Mouse (Mus musculus): Measurements from ENCODE around the gene Mrps33. TPM values are rescaled to one million over a fixed set of nuclear protein-coding genes. Genes with fewer than 3 reads are reported as not detected.

The Mrps33 gene
- 10 to 100 TPM; 81.4 to 95.0 TPM for total RNA-seq (2021)

DNA sequence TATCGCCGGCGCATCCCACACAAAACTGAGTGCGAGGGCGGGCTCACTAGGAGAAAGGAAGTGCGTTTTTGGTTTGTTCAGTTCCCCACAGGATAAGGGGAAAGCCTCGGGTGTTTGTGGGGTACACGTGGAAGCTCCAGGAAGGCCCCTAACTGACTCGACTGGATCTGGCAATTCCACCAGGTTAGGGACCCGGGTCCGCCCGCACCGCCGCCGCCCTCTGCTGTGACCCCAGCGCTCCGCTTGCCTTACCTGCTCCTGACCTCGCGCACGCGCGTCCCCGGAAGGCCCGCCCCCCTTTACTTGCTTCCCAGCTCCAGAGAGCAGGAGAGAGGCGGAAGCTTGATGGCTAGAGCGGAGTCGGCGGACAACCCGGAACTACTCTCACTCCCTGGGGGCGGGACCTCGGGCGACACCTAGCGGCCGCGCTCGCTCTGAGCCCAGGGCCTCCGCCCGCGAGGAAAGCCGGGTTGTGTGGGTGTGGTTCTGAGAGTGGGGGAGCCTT is at the start of gene Mrps33:
Gene Mrps33 (minus strand): TSS at position 377 of the 505 bp plus-strand sequence.
- intact Hi-C loops (cut with DNase I): no loop called here
- DNase-seq: peak; percentile 98

- intact Hi-C loops (cut with DNase I): no loop called here
Observed at GRCm38 (mm10) chr6:39849667-39850066, 38.9 kb upstream of the Mrps33 start.

GRCm38 (mm10) chr6:39848766-39849165 is 38.0 kb upstream of the Mrps33 start:
- intact Hi-C loops (cut with DNase I): no loop called here
- no peak for DNase-seq

More at GRCm38 (mm10) chr6:39849667-39850066, 38.9 kb upstream of the Mrps33 start:
- no peak for DNase-seq

DNA sequence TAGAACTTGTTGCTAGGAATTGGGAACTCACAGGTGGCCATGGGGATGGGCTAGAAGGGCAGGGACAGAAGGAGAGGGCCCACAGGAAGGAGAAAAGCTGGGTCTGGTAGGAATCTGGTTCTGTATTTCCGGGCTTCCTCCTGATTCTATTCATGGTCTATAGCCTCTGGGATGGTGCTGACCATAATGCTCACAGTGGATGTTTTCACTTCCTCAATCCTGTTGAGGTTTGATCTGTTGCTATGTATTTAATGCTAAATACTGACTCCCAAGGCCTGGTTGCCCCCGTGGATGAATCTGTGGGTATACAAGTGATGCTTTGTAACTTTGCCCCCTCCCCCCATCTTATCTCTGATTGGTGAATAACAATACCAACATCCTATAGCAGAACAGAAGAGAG is 36.8 kb upstream of the Mrps33 start:
- intact Hi-C loops (cut with DNase I): no loop called here
- DNase-seq: no peak

- intact Hi-C loops (cut with DNase I): no loop called here
- peak; percentile 41 for DNase-seq
Observed at GRCm38 (mm10) chr6:39843698-39844342, 33.0 kb upstream of the Mrps33 start.

DNA sequence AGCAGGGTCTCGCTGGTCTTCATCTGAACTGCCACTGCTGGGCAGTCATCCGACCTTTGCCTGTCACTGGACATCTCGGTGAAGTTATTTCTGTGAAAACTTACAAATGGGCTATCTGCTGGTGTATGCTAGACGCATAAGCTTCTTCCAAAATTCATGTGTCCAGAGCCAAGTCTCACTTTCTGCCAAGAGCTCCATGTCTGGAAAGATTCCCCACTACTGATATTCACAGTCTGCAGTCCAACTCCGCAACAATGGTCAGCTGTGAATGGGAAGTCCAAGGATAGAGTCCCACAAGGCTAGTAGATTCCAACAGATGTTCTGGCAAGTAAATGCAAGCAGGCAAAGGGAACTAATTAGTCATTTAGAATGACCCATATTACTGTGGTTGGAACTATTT is 17.9 kb upstream of the Mrps33 start:
- intact Hi-C loops (cut with DNase I): no loop called here
- DNase-seq: no peak

DNA sequence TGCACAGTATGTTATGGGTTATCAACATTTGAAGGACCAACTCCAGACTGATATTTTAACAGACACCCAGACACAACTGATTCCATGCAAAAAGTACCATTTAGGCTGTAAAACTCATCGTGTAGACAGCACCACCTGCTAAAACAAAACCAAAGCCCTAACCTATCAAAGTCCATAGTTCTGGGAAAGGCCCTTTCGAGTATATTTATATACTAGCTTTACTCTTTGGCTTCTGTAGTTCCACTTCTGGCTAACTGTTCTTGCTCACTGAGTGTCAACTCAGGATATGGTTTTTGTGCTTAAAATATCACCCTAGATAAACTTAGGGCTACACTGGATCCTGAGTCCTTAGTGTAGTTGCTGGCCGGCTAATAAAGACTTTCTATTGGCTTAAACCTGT is 10.5 kb upstream of the Mrps33 start:
- no peak for DNase-seq
- intact Hi-C loops (cut with DNase I): no loop called here

DNA sequence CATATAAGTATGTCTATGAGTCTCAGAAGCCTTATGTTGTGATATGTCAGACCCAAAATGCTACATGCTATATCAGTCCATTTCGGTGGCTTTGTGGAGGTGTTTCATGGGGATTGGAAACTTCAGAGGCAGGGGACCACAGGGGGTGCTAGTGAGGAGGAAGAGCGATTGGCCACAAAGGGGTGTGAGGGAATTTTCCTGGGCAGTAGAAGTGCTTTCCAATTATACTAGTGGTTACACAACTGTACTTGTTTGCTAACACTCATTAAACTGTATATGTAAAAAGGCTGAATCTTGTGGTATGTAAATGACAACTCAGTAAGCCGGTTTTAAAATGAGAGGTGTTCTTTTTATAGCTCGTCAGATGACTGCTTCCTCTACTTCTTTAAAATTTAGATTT is 8.1 kb upstream of the Mrps33 start:
- DNase-seq: no peak
- intact Hi-C loops (cut with DNase I): no loop called here

GRCm38 (mm10) chr6:39808511-39808910 is 2.3 kb downstream of the Mrps33 start:
- no peak for DNase-seq
- intact Hi-C loops (cut with DNase I): no loop called here

- no peak for DNase-seq
- intact Hi-C loops (cut with DNase I): no loop called here
Observed at GRCm38 (mm10) chr6:39807050-39807560, 3.7 kb downstream of the Mrps33 start.

DNA sequence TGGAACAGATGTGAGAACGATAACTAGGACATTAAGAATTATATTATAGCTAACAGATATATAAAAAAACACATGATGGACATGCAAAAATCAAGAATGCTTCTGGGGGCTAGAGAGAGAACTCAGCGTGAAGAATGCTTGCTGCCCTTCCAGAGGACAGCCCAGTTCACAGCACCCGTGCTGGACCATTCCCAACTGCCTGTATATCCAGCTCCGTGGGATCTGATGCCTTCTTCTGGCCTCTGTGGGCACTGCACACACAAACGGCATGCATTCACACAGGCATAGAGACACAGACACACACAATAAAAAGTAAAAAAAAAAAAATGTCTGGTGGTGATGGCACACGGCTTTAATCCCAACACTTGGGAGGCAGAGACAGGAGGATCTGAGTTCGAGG is 4.5 kb downstream of the Mrps33 start:
- intact Hi-C loops (cut with DNase I): no loop called here

GRCm38 (mm10) chr6:39805916-39806315 is 4.9 kb downstream of the Mrps33 start:
- intact Hi-C loops (cut with DNase I): no loop called here
- DNase-seq: peak; percentile 39

More for the DNA sequence above, 4.5 kb downstream of the Mrps33 start:
- peak; percentile 39 for DNase-seq

DNA sequence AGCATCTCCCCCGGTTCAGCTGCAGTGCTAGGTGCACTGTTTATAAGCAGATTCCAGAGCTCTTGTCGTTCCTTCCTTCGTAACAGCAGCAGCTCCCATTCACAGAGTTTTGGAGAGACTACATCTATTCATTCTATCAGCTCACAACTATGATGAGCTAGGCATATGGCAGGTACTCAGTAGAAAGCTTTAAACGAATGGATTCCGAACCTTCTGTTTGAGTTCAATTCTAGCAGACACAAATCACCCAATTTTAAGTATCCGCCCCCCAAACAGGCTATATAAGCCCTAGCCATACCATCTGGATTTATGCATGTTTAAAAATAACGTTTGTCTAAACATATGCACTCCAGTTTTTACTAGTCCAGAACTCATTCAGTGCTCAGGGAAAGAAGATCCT is 9.8 kb downstream of the Mrps33 start:
- intact Hi-C loops (cut with DNase I): no loop called here
- DNase-seq: no peak

DNA sequence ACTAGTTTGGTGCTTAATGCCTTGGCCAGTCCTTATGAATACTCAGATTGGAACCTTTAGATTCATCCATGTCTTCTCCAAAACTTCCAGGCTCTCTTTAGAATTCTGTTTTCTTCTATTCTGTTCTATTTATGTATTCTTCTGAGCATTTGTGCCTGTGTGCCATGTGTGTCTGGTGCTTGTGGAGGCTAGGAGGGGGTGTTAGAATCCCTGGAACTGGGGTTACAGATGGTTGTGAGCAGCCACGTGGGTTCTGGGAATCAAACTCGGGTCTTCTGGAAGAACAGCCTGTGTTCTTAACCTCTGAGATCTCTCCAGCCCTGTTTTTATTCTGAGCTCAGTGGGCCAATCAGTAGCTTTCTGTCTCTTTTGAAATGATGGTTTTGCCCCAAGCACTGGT is 13.7 kb downstream of the Mrps33 start:
- intact Hi-C loops (cut with DNase I): no loop called here
- DNase-seq: no peak

- intact Hi-C loops (cut with DNase I): no loop called here
- no peak for DNase-seq
Observed at GRCm38 (mm10) chr6:39796150-39796549, 14.6 kb downstream of the Mrps33 start.

DNA sequence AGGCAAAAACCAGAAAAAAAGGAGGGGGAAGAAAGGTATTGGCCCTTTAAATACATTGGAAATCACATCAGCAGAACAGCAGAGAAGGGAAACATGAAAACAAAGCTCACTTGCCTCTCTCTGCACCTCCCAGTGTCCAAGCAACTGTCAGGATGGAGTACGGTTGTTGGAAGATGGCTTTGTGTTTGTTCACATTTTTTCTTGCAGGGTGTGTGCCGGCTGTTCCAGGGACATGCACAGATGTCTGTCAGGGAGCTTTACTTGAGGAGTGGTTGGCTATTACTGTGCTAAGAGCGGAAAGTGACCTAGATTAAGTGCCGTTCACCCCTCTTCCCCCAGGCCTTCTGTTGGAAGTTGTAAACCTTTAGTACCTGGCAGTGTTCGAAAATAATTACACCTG is 19.0 kb downstream of the Mrps33 start:
- intact Hi-C loops (cut with DNase I): no loop called here
- DNase-seq: no peak

DNA sequence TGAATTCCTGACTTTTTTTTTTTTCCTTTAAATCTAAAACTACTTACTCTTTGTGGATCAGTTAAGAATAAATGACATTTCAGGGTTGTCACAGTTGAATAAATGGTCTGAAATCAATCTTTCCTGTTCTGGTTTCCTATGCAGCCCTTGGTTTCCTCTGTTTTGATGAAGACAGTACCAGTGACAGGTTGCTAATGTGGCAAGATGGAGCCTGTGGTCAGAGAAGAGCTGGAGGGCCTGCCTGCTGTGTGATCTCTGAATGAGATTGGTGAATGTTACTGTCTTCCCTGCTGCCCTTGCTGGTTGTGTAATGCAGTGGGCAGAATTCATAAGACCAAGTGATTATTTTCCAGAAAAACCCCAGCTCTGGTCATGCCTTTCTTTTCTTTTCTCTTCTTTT is 22.4 kb downstream of the Mrps33 start:
- DNase-seq: no peak
- intact Hi-C loops (cut with DNase I): no loop called here

DNA sequence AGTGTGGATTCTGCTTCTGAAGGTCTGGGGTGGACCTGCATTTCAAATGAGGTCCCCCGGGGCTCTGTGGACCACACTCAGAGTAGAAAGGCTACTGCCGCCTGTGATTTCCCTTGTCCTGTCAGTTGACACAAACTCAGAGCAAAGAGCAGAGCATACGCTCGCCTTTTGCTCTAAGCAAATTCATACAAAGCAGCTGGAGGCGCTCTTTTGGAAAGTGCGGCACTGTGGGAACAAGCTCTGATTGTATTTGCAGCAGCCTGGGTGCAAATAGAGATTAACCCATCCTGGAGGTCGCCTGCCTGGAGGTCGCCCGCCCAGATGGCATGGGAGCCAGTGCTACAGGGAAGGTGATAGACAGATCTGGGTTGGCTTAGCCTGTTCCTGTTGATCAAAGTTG is 23.0 kb downstream of the Mrps33 start:
- intact Hi-C loops (cut with DNase I): no loop called here
- peak; percentile 19 for DNase-seq

DNA sequence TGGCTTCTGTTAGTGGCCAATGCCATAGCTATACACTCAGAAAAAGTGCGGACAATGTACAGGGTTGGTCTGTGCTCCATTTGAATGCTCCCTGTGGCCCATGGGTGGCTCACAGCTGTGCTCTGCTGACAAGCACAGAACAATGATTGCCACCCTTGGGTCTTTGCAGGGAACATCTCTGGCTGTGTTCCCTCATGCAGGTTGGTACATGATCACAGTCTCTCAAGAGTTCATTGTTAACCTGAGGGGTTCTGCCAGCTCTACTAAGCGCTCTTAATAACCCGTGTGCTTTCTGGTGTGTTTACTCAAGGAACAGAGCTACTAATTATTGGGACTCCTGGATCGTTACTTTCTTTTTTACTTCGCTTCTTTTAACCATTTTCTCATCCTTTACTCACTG is 24.8 kb downstream of the Mrps33 start:
- no peak for DNase-seq
- intact Hi-C loops (cut with DNase I): no loop called here

GRCm38 (mm10) chr6:39783521-39783920 is 27.3 kb downstream of the Mrps33 start:
- peak; percentile 19 for DNase-seq
- intact Hi-C loops (cut with DNase I): no loop called here

GRCm38 (mm10) chr6:39782618-39783017 is 28.2 kb downstream of the Mrps33 start:
- no peak for DNase-seq
- intact Hi-C loops (cut with DNase I): no loop called here

DNA sequence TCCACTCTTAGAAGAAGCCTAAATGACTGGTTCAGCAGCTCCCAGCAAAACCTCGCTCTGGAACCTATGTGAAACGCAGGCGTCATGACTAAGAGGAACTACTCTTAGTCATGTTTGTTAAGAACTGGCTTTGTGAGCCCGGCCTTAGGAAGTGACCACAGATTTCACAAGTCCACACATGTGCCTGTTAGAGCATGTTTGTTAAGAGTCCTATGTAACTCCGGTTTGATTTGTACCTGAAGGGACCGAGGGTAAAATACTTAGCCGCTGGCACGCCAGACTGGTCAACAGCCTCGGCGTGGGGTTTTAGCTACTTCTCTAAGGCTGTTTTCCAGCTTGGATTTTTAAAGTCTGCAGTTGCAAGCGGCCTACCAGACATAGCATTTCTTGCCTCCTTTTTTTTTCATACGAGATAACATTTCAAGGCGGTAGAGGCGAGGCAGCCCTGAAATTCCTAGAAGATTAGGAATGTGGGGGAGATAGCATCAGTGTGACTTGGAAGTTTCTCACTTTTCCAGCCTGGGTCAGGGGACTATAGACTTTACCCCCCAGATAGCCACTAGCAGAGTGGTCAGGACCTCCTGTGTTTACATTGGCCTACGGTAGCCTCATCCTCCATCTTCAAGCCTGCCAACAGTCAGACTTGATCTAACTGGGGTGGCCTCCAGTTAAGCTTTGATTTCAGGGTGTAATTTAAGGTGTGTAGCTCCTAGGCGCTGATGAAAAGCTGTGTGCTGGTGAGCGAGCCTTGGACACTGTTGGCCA is 28.8 kb downstream of the Mrps33 start:
- intact Hi-C loops (cut with DNase I): no loop called here
- no peak for DNase-seq
